In the genomic region with DNA sequence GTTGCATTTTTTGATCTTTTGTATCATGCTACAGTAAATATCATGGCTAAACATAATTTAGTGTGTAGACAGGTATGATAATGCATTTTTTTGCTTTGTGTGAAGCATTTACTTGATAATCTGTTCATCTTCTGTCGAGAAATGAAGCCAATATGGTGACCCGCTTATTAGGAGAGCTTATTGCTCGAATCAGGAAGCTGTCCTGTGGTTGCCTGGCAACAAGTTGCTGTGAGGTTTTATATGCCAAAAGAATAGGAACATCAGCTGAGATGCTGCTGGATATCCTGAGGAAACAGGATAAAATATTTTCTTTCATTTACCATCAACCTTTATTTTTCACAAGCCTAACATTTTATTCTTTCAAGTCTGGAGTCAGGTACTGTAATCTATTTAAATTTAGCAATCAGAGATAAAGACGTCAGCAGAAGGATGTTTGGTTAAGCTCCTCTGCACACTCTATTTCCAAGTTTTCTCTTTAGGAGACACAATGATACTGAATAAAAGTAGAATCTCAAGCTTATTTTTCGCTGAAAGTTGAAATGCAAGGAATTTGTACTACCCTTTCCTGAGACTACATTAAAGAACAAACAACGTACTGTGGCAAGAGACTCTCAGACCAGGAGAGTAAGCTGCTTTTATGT, we compare ENCODE assay signal across 34 mouse cellular contexts. TPM values are rescaled to one million over a fixed set of nuclear protein-coding genes. Genes with fewer than 3 reads are reported as not detected.
DNase-seq lines count a peak whose midpoint lies in the region; ATAC-seq and TF ChIP-seq lines count a peak whose summit lies in the region.
"Had no signal": no experiment of that assay in that cellular context is flagged by ENCODE, and none has a peak within 500 bp of the region (broad histone marks: within the 10 kb centered on the region; RNA-seq: fewer than 3 reads in every experiment).

No protein-coding gene starts in this region.

- no peaks in the 10 kb centered on the region for H3K27me3 ChIP-seq in forebrain, postnatal 0 days (ENCODE audit: insufficient read depth, low read length)
- no peaks in the 10 kb centered on the region for H3K27me3 ChIP-seq in forebrain, embryonic 11.5 days (ENCODE audit: control insufficient read depth, insufficient read depth, low read length)
- H3K27me3 ChIP-seq: embryonic facial prominence, embryonic 15.5 days; intestine, embryonic 15.5 days; limb, embryonic 12.5 days; midbrain, embryonic 12.5 days had no signal

- peak; percentile 63 for ATAC-seq in forebrain, postnatal 0 days
- ATAC-seq in forebrain, embryonic 11.5 days (replicated peaks; ENCODE audit: low FRiP score), result no peak
- ATAC-seq: CD4-positive, CD25-positive, alpha-beta regulatory T cell, adult 4 months; intestine, embryonic 15.5 days; liver, postnatal 0 days; lung, postnatal 0 days had no signal

- no peak overlapping the region for H3K4me3 ChIP-seq in forebrain, postnatal 0 days (ENCODE audit: low read depth, low read length)
- no peak overlapping the region for H3K4me3 ChIP-seq in forebrain, embryonic 11.5 days (ENCODE audit: low read depth, low read length)
- H3K4me3 ChIP-seq: embryonic facial prominence, embryonic 15.5 days; heart, embryonic 10.5 days; intestine, embryonic 15.5 days; limb, embryonic 12.5 days; midbrain, embryonic 12.5 days had no signal

- TF ChIP-seq CTCF in forebrain, postnatal 0 days (IDR thresholded peaks at IDR 0.05; ENCODE audit: low read depth), result no peak

- H3K9me3 ChIP-seq in forebrain, postnatal 0 days (ENCODE audit: low read length), result no peaks in the 10 kb centered on the region
- no peaks in the 10 kb centered on the region for H3K9me3 ChIP-seq in forebrain, embryonic 11.5 days (ENCODE audit: control insufficient read depth, low read length)
- H3K9me3 ChIP-seq: embryonic facial prominence, embryonic 15.5 days; heart, embryonic 10.5 days; intestine, embryonic 15.5 days; limb, embryonic 12.5 days; midbrain, embryonic 12.5 days had no signal

- no peak overlapping the region for H3K4me2 ChIP-seq in forebrain, postnatal 0 days (ENCODE audit: low read depth)
- H3K4me2 ChIP-seq in forebrain, embryonic 11.5 days (ENCODE audit: low read depth, low read length, severe bottlenecking), result no peak overlapping the region
- H3K4me2 ChIP-seq: embryonic facial prominence, embryonic 15.5 days; intestine, embryonic 15.5 days; limb, embryonic 12.5 days; liver, embryonic 11.5 days; midbrain, embryonic 12.5 days had no signal

- H3K9ac ChIP-seq in forebrain, postnatal 0 days, result no peak overlapping the region
- H3K9ac ChIP-seq in forebrain, embryonic 11.5 days (ENCODE audit: low read length), result no peak overlapping the region
- H3K9ac ChIP-seq: embryonic facial prominence, embryonic 15.5 days; intestine, embryonic 15.5 days; limb, embryonic 12.5 days; liver, postnatal 0 days; midbrain, embryonic 12.5 days had no signal

- H3K27ac ChIP-seq in forebrain, postnatal 0 days (ENCODE audit: low read depth, low read length), result no peak overlapping the region
- no peak overlapping the region for H3K27ac ChIP-seq in forebrain, embryonic 11.5 days (ENCODE audit: low read depth, low read length)
- H3K27ac ChIP-seq: embryonic facial prominence, embryonic 15.5 days; heart, embryonic 10.5 days; intestine, embryonic 15.5 days; limb, embryonic 12.5 days; macrophage; midbrain, embryonic 12.5 days; stomach, postnatal 0 days had no signal

- H3K4me1 ChIP-seq in forebrain, postnatal 0 days (ENCODE audit: insufficient read depth), result no peaks in the 10 kb centered on the region
- H3K4me1 ChIP-seq in forebrain, embryonic 11.5 days (replicated peaks; ENCODE audit: control insufficient read depth, insufficient read depth, low read length), result no peaks in the 10 kb centered on the region
- H3K4me1 ChIP-seq: embryonic facial prominence, embryonic 15.5 days; heart, embryonic 10.5 days; intestine, embryonic 15.5 days; limb, embryonic 12.5 days; midbrain, embryonic 12.5 days had no signal

- H3K36me3 ChIP-seq in forebrain, postnatal 0 days (ENCODE audit: insufficient read depth), result no peaks in the 10 kb centered on the region
- no peaks in the 10 kb centered on the region for H3K36me3 ChIP-seq in forebrain, embryonic 11.5 days (ENCODE audit: control insufficient read depth, insufficient read depth, low read length)
- H3K36me3 ChIP-seq: embryonic facial prominence, embryonic 15.5 days; heart, embryonic 10.5 days; intestine, embryonic 15.5 days; limb, embryonic 12.5 days; midbrain, embryonic 12.5 days had no signal

- peak; percentile 45 for DNase-seq in forebrain, postnatal 0 days
- DNase-seq in forebrain, embryonic 11.5 days (ENCODE audit: low spot score), result no peak
- peak; percentile 17 to 49 for DNase-seq in layer of hippocampus, adult 18-20 months (ENCODE audit: low spot score in 2 of 2)
- DNase-seq in layer of hippocampus, postnatal 36 days, result no peak
- DNase-seq in brain, adult 2 months (ENCODE audit: low read depth, low spot score), result peak; percentile 54
- peak; percentile 44 for DNase-seq in layer of hippocampus, adult 9-11 months
- DNase-seq in urinary bladder, adult 18-20 months (ENCODE audit: low spot score in 2 of 2), result no peak
- DNase-seq in thymus, postnatal 36 days, result no peak
- DNase-seq: adrenal gland, postnatal 25 days; cerebellum, adult 11 months; cerebellum, adult 9-11 months; heart, postnatal 4 days; kidney, adult 8-10 months; kidney, postnatal 10 days; liver, postnatal 0 days had no signal

- 56% methylated on average over 6 of the region's 6 CpGs for WGBS in forebrain, postnatal 0 days
- WGBS in forebrain, embryonic 11.5 days, result 77% methylated on average over 6 of the region's 6 CpGs

RNA-seq across cellular contexts. Expression of gene Olfr961, which starts 10.0 kb away (rescaled TPM):
- not detected in 2 replicates for total RNA-seq in forebrain, postnatal 0 days (2014; rRNA removed)
- polyA plus RNA-seq in forebrain, postnatal 0 days (2015; fragmentation: Nextera tagmentation; extraction: Ambion mirVana), result not detected in 2 replicates
- polyA plus RNA-seq in forebrain, embryonic 11.5 days (2014; fragmentation: Nextera tagmentation; extraction: Ambion mirVana), result not detected in 2 replicates
- total RNA-seq in layer of hippocampus, adult 18-20 months (2021), result not detected
- not detected for total RNA-seq in layer of hippocampus, postnatal 36 days (2021)
- total RNA-seq: adrenal gland, postnatal 25 days; common myeloid progenitor, adult 5-6 weeks; gastrocnemius, adult 8-10 months; granulocyte monocyte progenitor cell, adult 5-6 weeks; heart, postnatal 4 days; layer of hippocampus, postnatal 14 days; left cerebral cortex, postnatal 10 days had no signal
- polyA plus RNA-seq: CD4-positive, CD25-positive, alpha-beta regulatory T cell, adult 4 months; frontal cortex, adult 2 months; heart, embryonic 10.5 days; heart, embryonic 16.5 days; intestine, embryonic 15.5 days; limb, embryonic 12.5 days; liver, embryonic 11.5 days; liver, postnatal 0 days; lung, postnatal 0 days; macrophage; midbrain, embryonic 12.5 days; neural tube, embryonic 14.5 days; stomach, postnatal 0 days; thymus, postnatal 0 days had no signal

RNA-seq across cellular contexts. Expression of gene Olfr963, which starts 12.1 kb away (rescaled TPM):
- total RNA-seq in forebrain, postnatal 0 days (2014; rRNA removed), result not detected in 2 replicates
- not detected in 2 replicates for polyA plus RNA-seq in forebrain, postnatal 0 days (2015; fragmentation: Nextera tagmentation; extraction: Ambion mirVana)
- not detected in 2 replicates for polyA plus RNA-seq in forebrain, embryonic 11.5 days (2014; fragmentation: Nextera tagmentation; extraction: Ambion mirVana)
- total RNA-seq in layer of hippocampus, adult 18-20 months (2021), result not detected
- total RNA-seq in layer of hippocampus, postnatal 36 days (2021), result not detected
- total RNA-seq: adrenal gland, postnatal 25 days; common myeloid progenitor, adult 5-6 weeks; gastrocnemius, adult 8-10 months; granulocyte monocyte progenitor cell, adult 5-6 weeks; heart, postnatal 4 days; layer of hippocampus, postnatal 14 days; left cerebral cortex, postnatal 10 days had no signal
- polyA plus RNA-seq: CD4-positive, CD25-positive, alpha-beta regulatory T cell, adult 4 months; frontal cortex, adult 2 months; heart, embryonic 10.5 days; heart, embryonic 16.5 days; intestine, embryonic 15.5 days; limb, embryonic 12.5 days; liver, embryonic 11.5 days; liver, postnatal 0 days; lung, postnatal 0 days; macrophage; midbrain, embryonic 12.5 days; neural tube, embryonic 14.5 days; stomach, postnatal 0 days; thymus, postnatal 0 days had no signal

RNA-seq across cellular contexts. Expression of gene Olfr960, which starts 33.7 kb away (rescaled TPM):
- total RNA-seq in forebrain, postnatal 0 days (2014; rRNA removed), result not detected in 2 replicates
- not detected in 2 replicates for polyA plus RNA-seq in forebrain, postnatal 0 days (2015; fragmentation: Nextera tagmentation; extraction: Ambion mirVana)
- polyA plus RNA-seq in forebrain, embryonic 11.5 days (2014; fragmentation: Nextera tagmentation; extraction: Ambion mirVana), result not detected in 2 replicates
- total RNA-seq in layer of hippocampus, adult 18-20 months (2021), result not detected
- total RNA-seq in layer of hippocampus, postnatal 36 days (2021), result not detected
- total RNA-seq: adrenal gland, postnatal 25 days; common myeloid progenitor, adult 5-6 weeks; gastrocnemius, adult 8-10 months; granulocyte monocyte progenitor cell, adult 5-6 weeks; heart, postnatal 4 days; layer of hippocampus, postnatal 14 days; left cerebral cortex, postnatal 10 days had no signal
- polyA plus RNA-seq: CD4-positive, CD25-positive, alpha-beta regulatory T cell, adult 4 months; embryonic facial prominence, embryonic 15.5 days; frontal cortex, adult 2 months; heart, embryonic 10.5 days; heart, embryonic 16.5 days; intestine, embryonic 15.5 days; limb, embryonic 12.5 days; liver, embryonic 11.5 days; liver, postnatal 0 days; lung, postnatal 0 days; macrophage; midbrain, embryonic 12.5 days; neural tube, embryonic 14.5 days; stomach, postnatal 0 days; thymus, postnatal 0 days had no signal

RNA-seq across cellular contexts. Expression of gene Olfr148, which starts 44.4 kb away (rescaled TPM):
- total RNA-seq in forebrain, postnatal 0 days (2014; rRNA removed), result not detected in 2 replicates
- not detected in 2 replicates for polyA plus RNA-seq in forebrain, postnatal 0 days (2015; fragmentation: Nextera tagmentation; extraction: Ambion mirVana)
- not detected in 2 replicates for polyA plus RNA-seq in forebrain, embryonic 11.5 days (2014; fragmentation: Nextera tagmentation; extraction: Ambion mirVana)
- total RNA-seq in layer of hippocampus, adult 18-20 months (2021), result not detected
- not detected for total RNA-seq in layer of hippocampus, postnatal 36 days (2021)
- total RNA-seq: adrenal gland, postnatal 25 days; common myeloid progenitor, adult 5-6 weeks; gastrocnemius, adult 8-10 months; granulocyte monocyte progenitor cell, adult 5-6 weeks; heart, postnatal 4 days; layer of hippocampus, postnatal 14 days; left cerebral cortex, postnatal 10 days had no signal
- polyA plus RNA-seq: CD4-positive, CD25-positive, alpha-beta regulatory T cell, adult 4 months; embryonic facial prominence, embryonic 15.5 days; frontal cortex, adult 2 months; heart, embryonic 10.5 days; heart, embryonic 16.5 days; intestine, embryonic 15.5 days; limb, embryonic 12.5 days; liver, embryonic 11.5 days; liver, postnatal 0 days; lung, postnatal 0 days; macrophage; midbrain, embryonic 12.5 days; neural tube, embryonic 14.5 days; stomach, postnatal 0 days; thymus, postnatal 0 days had no signal

RNA-seq across cellular contexts. Expression of gene AW551984, which starts 50.7 kb away (rescaled TPM):
- total RNA-seq in forebrain, postnatal 0 days (2014; rRNA removed), result 103 and 219 TPM in 2 replicates
- polyA plus RNA-seq in forebrain, postnatal 0 days (2015; fragmentation: Nextera tagmentation; extraction: Ambion mirVana), result 46.3 and 98.8 TPM in 2 replicates
- polyA plus RNA-seq in forebrain, embryonic 11.5 days (2014; fragmentation: Nextera tagmentation; extraction: Ambion mirVana), result 16.0 and 17.4 TPM in 2 replicates
- 1 to 10 TPM; 4.5 to 5.5 TPM for total RNA-seq in layer of hippocampus, adult 18-20 months (2021)
- 1 to 10 TPM; 4.1 to 4.2 TPM for total RNA-seq in layer of hippocampus, postnatal 36 days (2021)
- total RNA-seq: common myeloid progenitor, adult 5-6 weeks; granulocyte monocyte progenitor cell, adult 5-6 weeks had no signal
- polyA plus RNA-seq: CD4-positive, CD25-positive, alpha-beta regulatory T cell, adult 4 months; macrophage had no signal

Comparison
In these comparisons a context has a peak if more than half of its experiments do, and no peak if none do; other contexts are left out.
1. DNase-seq: peak in forebrain, postnatal 0 days (single experiment), layer of hippocampus, adult 18-20 months (2 of 2), brain, adult 2 months (single experiment) and layer of hippocampus, adult 9-11 months (single experiment); none in forebrain, embryonic 11.5 days (single experiment), layer of hippocampus, postnatal 36 days (0 of 2), urinary bladder, adult 18-20 months (0 of 2) and thymus, postnatal 36 days (0 of 2).